Mouse (Mus musculus): ENCODE measurements around the gene Olfr911-ps1. TPM values are rescaled to one million over a fixed set of nuclear protein-coding genes. Genes with fewer than 3 reads are reported as not detected.

The Olfr911-ps1 gene
- not detected in 2 replicates for polyA plus RNA-seq (2015; fragmentation: Nextera tagmentation; extraction: Ambion mirVana)

DNA sequence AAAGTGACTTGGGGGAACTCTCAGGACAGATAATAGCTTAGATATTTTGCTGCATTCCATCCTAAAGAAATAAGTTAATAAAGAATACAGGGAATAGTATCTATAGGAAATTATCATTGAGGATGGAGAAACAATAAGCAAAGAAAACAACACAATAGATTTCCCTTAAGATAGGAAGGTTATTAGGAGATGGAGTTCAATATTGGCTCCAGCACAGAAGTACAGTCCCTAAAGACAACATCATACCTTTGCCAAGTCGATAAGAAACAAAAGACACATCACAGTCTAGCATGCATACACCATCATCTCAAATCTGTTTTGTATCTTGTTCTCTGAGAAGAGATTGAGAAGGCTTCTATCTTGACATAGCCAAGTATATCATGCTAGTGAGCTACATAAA lies at the start of gene Olfr911-ps1:
Gene Olfr911-ps1, plus strand, starts transcription at position 301 of the 400 bp plus-strand sequence.
- no peak within 1 kb of the TSS for H3K9ac ChIP-seq (ENCODE audit: low read length)
- no peaks in the 10 kb centered on the region for H3K9me3 ChIP-seq (ENCODE audit: control insufficient read depth, low read length)
- no peak for DNase-seq (ENCODE audit: low spot score)
- H3K36me3 ChIP-seq (ENCODE audit: control insufficient read depth, insufficient read depth, low read length), result no peaks in the 10 kb centered on the region
- no peak within 1 kb of the TSS for H3K4me3 ChIP-seq (ENCODE audit: low read depth, low read length)
- no peak within 1 kb of the TSS for H3K27ac ChIP-seq (replicated peaks)
- WGBS, result 58% methylated on average over 1 of the region's 1 CpGs
- no peaks in the 10 kb centered on the region for H3K4me1 ChIP-seq (replicated peaks; ENCODE audit: control insufficient read depth, insufficient read depth)
- no peak for ATAC-seq (ENCODE audit: low FRiP score, low TSS enrichment)
- no peak for TF ChIP-seq CTCF (IDR thresholded peaks at IDR 0.05; ENCODE audit: low read depth)
- no peak for TF ChIP-seq EP300 (optimal IDR thresholded peaks at IDR 0.05)
- H3K27me3 ChIP-seq (ENCODE audit: control insufficient read depth, insufficient read depth, low read length), result no peaks in the 10 kb centered on the region
- no peak within 1 kb of the TSS for H3K4me2 ChIP-seq (replicated peaks; ENCODE audit: low read depth)

DNA sequence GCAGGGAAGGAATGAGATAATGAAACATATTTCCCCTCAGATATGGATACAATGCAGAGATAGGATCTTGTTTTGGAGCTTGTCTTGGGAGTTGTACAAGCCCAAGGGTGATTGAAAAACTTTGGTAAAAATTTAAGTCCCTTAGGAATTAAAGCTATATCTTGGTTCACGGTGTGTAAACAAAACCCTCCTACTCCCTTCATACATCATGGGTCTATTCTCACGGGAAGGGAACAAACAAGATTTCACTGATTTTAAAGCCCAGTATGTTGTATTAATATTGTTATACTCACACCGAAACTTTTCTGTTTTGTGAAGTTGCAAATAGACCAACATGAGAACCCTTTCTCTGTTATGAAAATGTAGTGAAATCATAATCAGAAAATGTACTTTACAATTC lies 34.6 kb upstream of the Olfr911-ps1 start, which contains the start of gene Olfr906:
Gene Olfr906, plus strand, starts transcription at position 301 of the 400 bp plus-strand sequence.
- no peak for DNase-seq (ENCODE audit: low spot score)
- TF ChIP-seq CTCF (IDR thresholded peaks at IDR 0.05; ENCODE audit: low read depth) (no peak), EP300 (optimal IDR thresholded peaks at IDR 0.05) (no peak)
- H3K4me1 ChIP-seq (replicated peaks; ENCODE audit: control insufficient read depth, insufficient read depth), result no peaks in the 10 kb centered on the region
- H3K4me3 ChIP-seq (ENCODE audit: low read depth, low read length), result no peak within 1 kb of the TSS
- no peak within 1 kb of the TSS for H3K4me2 ChIP-seq (replicated peaks; ENCODE audit: low read depth)
- ATAC-seq (ENCODE audit: low FRiP score, low TSS enrichment), result no peak
- no peaks in the 10 kb centered on the region for H3K9me3 ChIP-seq (ENCODE audit: control insufficient read depth, low read length)
- H3K27me3 ChIP-seq (ENCODE audit: control insufficient read depth, insufficient read depth, low read length), result no peaks in the 10 kb centered on the region
- H3K36me3 ChIP-seq (ENCODE audit: control insufficient read depth, insufficient read depth, low read length), result no peaks in the 10 kb centered on the region
- H3K27ac ChIP-seq (replicated peaks), result no peak within 1 kb of the TSS
- H3K9ac ChIP-seq (ENCODE audit: low read length), result no peak within 1 kb of the TSS
- 60% methylated on average over 3 of the region's 3 CpGs for WGBS

DNA sequence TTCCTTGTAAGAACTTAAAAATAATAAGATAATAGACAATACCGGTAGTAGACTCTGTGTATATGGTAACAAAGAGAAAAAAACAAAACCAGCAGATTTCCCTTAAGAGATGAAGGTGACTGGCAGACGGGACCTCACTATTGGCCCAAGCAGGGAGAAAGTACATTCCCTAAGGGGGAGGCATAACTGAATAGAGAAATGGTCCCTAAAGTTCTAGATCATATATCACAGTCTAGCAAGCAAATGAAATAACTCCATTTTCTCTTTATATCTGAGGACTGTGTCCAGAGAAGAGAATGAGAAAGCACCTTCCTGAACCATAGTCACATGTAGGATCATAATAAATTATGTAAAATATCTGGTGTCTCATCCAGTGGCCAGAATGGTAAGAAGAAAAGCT lies 25.9 kb upstream of the Olfr911-ps1 start, which contains the start of gene Olfr907:
Gene Olfr907, plus strand, starts transcription at position 301 of the 400 bp plus-strand sequence.
- H3K27me3 ChIP-seq (ENCODE audit: control insufficient read depth, insufficient read depth, low read length), result no peaks in the 10 kb centered on the region
- no peak for DNase-seq (ENCODE audit: low spot score)
- H3K9me3 ChIP-seq (ENCODE audit: control insufficient read depth, low read length), result no peaks in the 10 kb centered on the region
- no peak for TF ChIP-seq CTCF (IDR thresholded peaks at IDR 0.05; ENCODE audit: low read depth)
- no peak for TF ChIP-seq EP300 (optimal IDR thresholded peaks at IDR 0.05)
- ATAC-seq (ENCODE audit: low FRiP score, low TSS enrichment), result no peak
- H3K36me3 ChIP-seq (ENCODE audit: control insufficient read depth, insufficient read depth, low read length), result no peaks in the 10 kb centered on the region
- no peak within 1 kb of the TSS for H3K9ac ChIP-seq (ENCODE audit: low read length)
- H3K4me3 ChIP-seq (ENCODE audit: low read depth, low read length), result no peak within 1 kb of the TSS
- no peak within 1 kb of the TSS for H3K27ac ChIP-seq (replicated peaks)
- WGBS, result 71% methylated on average over 2 of the region's 2 CpGs
- H3K4me1 ChIP-seq (replicated peaks; ENCODE audit: control insufficient read depth, insufficient read depth), result no peaks in the 10 kb centered on the region
- H3K4me2 ChIP-seq (replicated peaks; ENCODE audit: low read depth), result no peak within 1 kb of the TSS

DNA sequence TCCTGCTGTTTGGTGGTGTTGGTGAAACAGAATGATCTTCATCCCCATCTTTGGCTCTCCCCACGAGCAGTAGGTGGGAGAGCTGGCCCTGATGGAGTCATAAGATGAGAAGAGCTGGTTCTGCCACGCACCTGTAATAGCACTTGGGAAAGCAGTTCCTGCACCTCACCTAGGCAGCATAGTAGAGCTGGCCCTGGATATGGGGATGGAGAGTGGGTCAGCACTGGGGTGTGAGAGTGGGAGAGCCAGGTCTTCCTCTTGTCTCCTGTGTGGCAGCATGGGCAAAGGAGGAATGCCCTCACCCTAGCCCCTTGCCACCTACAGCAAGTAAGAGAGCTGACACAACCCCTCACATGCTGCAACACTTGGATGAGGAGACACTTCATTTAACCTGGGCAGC lies 9.0 kb upstream of the Olfr911-ps1 start:
- Histone ChIP-seq H3K4me1 (replicated peaks; ENCODE audit: control insufficient read depth, insufficient read depth) (no peaks in the 10 kb centered on the region), H3K9me3 (ENCODE audit: control insufficient read depth, low read length) (no peaks in the 10 kb centered on the region), H3K9ac (ENCODE audit: low read length) (no peak overlapping the region), H3K4me2 (replicated peaks; ENCODE audit: low read depth) (no peak overlapping the region), H3K27me3 (ENCODE audit: control insufficient read depth, insufficient read depth, low read length) (no peaks in the 10 kb centered on the region), H3K36me3 (ENCODE audit: control insufficient read depth, insufficient read depth, low read length) (no peaks in the 10 kb centered on the region), H3K27ac (replicated peaks) (no peak overlapping the region), H3K4me3 (ENCODE audit: low read depth, low read length) (no peak overlapping the region)
- TF ChIP-seq EP300 (optimal IDR thresholded peaks at IDR 0.05), result no peak
- no peak for TF ChIP-seq CTCF (IDR thresholded peaks at IDR 0.05; ENCODE audit: low read depth)
- WGBS, result 63% methylated on average over 2 of the region's 2 CpGs
- DNase-seq (ENCODE audit: low spot score) (no peak), ATAC-seq (ENCODE audit: low FRiP score, low TSS enrichment) (no peak; the same call in 1 of the 2 replicates)

DNA sequence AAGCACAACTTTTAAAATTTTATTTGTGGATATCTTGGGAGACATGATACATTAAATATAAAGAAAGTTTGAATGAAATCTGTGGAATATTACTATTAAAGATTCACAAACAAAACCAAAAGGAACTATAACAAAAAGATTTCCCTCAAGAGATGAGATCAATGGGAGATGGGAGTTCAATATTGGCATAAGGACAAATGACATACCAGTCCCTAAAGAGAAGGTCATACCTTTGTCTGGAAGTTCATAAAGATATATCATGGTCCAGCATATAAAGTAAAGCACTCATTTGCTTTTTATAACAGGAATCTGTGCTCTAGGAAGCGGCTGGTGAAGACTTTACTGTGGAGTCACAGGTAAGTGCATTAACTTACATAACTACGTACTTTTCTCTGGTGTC lies 16.2 kb downstream of the Olfr911-ps1 start, which contains the start of gene Olfr910:
Gene Olfr910, plus strand, starts transcription at position 301 of the 400 bp plus-strand sequence.
- Histone ChIP-seq H3K36me3 (ENCODE audit: control insufficient read depth, insufficient read depth, low read length) (no peaks in the 10 kb centered on the region), H3K4me3 (ENCODE audit: low read depth, low read length) (no peak within 1 kb of the TSS), H3K4me2 (replicated peaks; ENCODE audit: low read depth) (no peak within 1 kb of the TSS), H3K9ac (ENCODE audit: low read length) (no peak within 1 kb of the TSS), H3K9me3 (ENCODE audit: control insufficient read depth, low read length) (no peaks in the 10 kb centered on the region), H3K27ac (replicated peaks) (no peak within 1 kb of the TSS), H3K4me1 (replicated peaks; ENCODE audit: control insufficient read depth, insufficient read depth) (no peaks in the 10 kb centered on the region), H3K27me3 (ENCODE audit: control insufficient read depth, insufficient read depth, low read length) (no peaks in the 10 kb centered on the region)
- DNase-seq (ENCODE audit: low spot score), result no peak
- TF ChIP-seq CTCF (IDR thresholded peaks at IDR 0.05; ENCODE audit: low read depth), result no peak
- TF ChIP-seq EP300 (optimal IDR thresholded peaks at IDR 0.05), result no peak
- no peak for ATAC-seq (ENCODE audit: low FRiP score, low TSS enrichment)
- 90% methylated on average over 2 of the region's 2 CpGs for WGBS

Other genes with a start within 250 kb of the Olfr911-ps1 start
- gene Olfr896-ps1, start 230.5 kb upstream of the Olfr911-ps1 start, polyA plus RNA-seq (2015; fragmentation: Nextera tagmentation; extraction: Ambion mirVana), result not detected in 2 replicates
- gene Olfr25, start 192.5 kb upstream of the Olfr911-ps1 start, polyA plus RNA-seq (2015; fragmentation: Nextera tagmentation; extraction: Ambion mirVana), result not detected in 2 replicates
- gene Olfr898, start 173.2 kb upstream of the Olfr911-ps1 start, polyA plus RNA-seq (2015; fragmentation: Nextera tagmentation; extraction: Ambion mirVana), result not detected in 2 replicates
- gene Olfr250, start 154.7 kb upstream of the Olfr911-ps1 start, polyA plus RNA-seq (2015; fragmentation: Nextera tagmentation; extraction: Ambion mirVana), result not detected in 2 replicates
- gene Olfr251, start 144.5 kb upstream of the Olfr911-ps1 start, polyA plus RNA-seq (2015; fragmentation: Nextera tagmentation; extraction: Ambion mirVana), result not detected in 2 replicates
- not detected in 2 replicates for gene Olfr147, start 119.9 kb upstream of the Olfr911-ps1 start, polyA plus RNA-seq (2015; fragmentation: Nextera tagmentation; extraction: Ambion mirVana)
- gene Olfr901, start 92.1 kb upstream of the Olfr911-ps1 start, polyA plus RNA-seq (2015; fragmentation: Nextera tagmentation; extraction: Ambion mirVana), result not detected in 2 replicates
- not detected in 2 replicates for gene Olfr902, start 73.9 kb upstream of the Olfr911-ps1 start, polyA plus RNA-seq (2015; fragmentation: Nextera tagmentation; extraction: Ambion mirVana)
- not detected in 2 replicates for gene Olfr904, start 58.4 kb upstream of the Olfr911-ps1 start, polyA plus RNA-seq (2015; fragmentation: Nextera tagmentation; extraction: Ambion mirVana)
- not detected in 2 replicates for gene Olfr905, start 50.5 kb upstream of the Olfr911-ps1 start, polyA plus RNA-seq (2015; fragmentation: Nextera tagmentation; extraction: Ambion mirVana)
- not detected in 2 replicates for gene Olfr906, start 34.5 kb upstream of the Olfr911-ps1 start, polyA plus RNA-seq (2015; fragmentation: Nextera tagmentation; extraction: Ambion mirVana)
- not detected in 2 replicates for gene Olfr907, start 25.8 kb upstream of the Olfr911-ps1 start, polyA plus RNA-seq (2015; fragmentation: Nextera tagmentation; extraction: Ambion mirVana)
- not detected in 2 replicates for gene Olfr910, start 16.3 kb downstream of the Olfr911-ps1 start, polyA plus RNA-seq (2015; fragmentation: Nextera tagmentation; extraction: Ambion mirVana)
- 0.01 TPM in 1 of 2 replicates, not detected in the other for gene Olfr912, start 58.6 kb downstream of the Olfr911-ps1 start, polyA plus RNA-seq (2015; fragmentation: Nextera tagmentation; extraction: Ambion mirVana)
- 0.04 TPM in 1 of 2 replicates, not detected in the other for gene Olfr913, start 71.2 kb downstream of the Olfr911-ps1 start, polyA plus RNA-seq (2015; fragmentation: Nextera tagmentation; extraction: Ambion mirVana)
- gene Olfr914, start 83.5 kb downstream of the Olfr911-ps1 start, polyA plus RNA-seq (2015; fragmentation: Nextera tagmentation; extraction: Ambion mirVana), result not detected in 2 replicates
- 0.02 TPM in 1 of 2 replicates, not detected in the other for gene Olfr916, start 138.3 kb downstream of the Olfr911-ps1 start, polyA plus RNA-seq (2015; fragmentation: Nextera tagmentation; extraction: Ambion mirVana)
- gene Olfr917, start 144.3 kb downstream of the Olfr911-ps1 start, polyA plus RNA-seq (2015; fragmentation: Nextera tagmentation; extraction: Ambion mirVana), result not detected in 2 replicates
- gene Olfr918, start 153.0 kb downstream of the Olfr911-ps1 start, polyA plus RNA-seq (2015; fragmentation: Nextera tagmentation; extraction: Ambion mirVana), result not detected in 2 replicates
- not detected in 2 replicates for gene Olfr919, start 182.1 kb downstream of the Olfr911-ps1 start, polyA plus RNA-seq (2015; fragmentation: Nextera tagmentation; extraction: Ambion mirVana)
- 17.1 and 18.2 TPM in 2 replicates for gene Vwa5a, start 196.7 kb downstream of the Olfr911-ps1 start, polyA plus RNA-seq (2015; fragmentation: Nextera tagmentation; extraction: Ambion mirVana)
- 0.06 and 0.11 TPM in 2 replicates for gene Olfr920, start 230.7 kb downstream of the Olfr911-ps1 start, polyA plus RNA-seq (2015; fragmentation: Nextera tagmentation; extraction: Ambion mirVana)

All from stomach, postnatal 0 days (tissue).